Mouse (Mus musculus) thymus, postnatal 36 days (tissue): ENCODE results near the gene Olfr345.

Experiments used
- DNase-seq, 2 experiments: peaks; one replicate each; pipeline ENCODE4 v3.0.0; 2022; ENCODE audit warnings: mixed read lengths in 2 of 2

Gene Olfr345

GRCm38 (mm10) chr2:36639741-36640140 is at the start of gene Olfr345:
Gene Olfr345 (plus strand): TSS chr2:36640041.
- DNase-seq, result no peak

- DNase-seq, result no peak
Observed at GRCm38 (mm10) chr2:36685488-36685887, 45.6 kb downstream of the Olfr345 start, which contains the start of gene Olfr346. Gene Olfr346 (plus strand): TSS chr2:36685788.
